8 mouse cellular contexts compared by ENCODE assay signal in genomic region chr9:36796781-36797555, GRCm38 (mm10). TPM values are rescaled to one million over a fixed set of nuclear protein-coding genes. Genes with fewer than 3 reads are reported as not detected.
DNase-seq lines count a peak whose midpoint lies in the region; ATAC-seq lines count a peak whose summit lies in the region.

Gene Ei24, minus strand, starts transcription at chr9:36797393.

- peak within 1 kb of the TSS; percentile 98 for H3K9ac ChIP-seq in heart, embryonic 14.5 days (ENCODE audit: low read length)
- peak within 1 kb of the TSS; percentile 97 for H3K9ac ChIP-seq in liver, embryonic 12.5 days

- WGBS in forebrain, embryonic 10.5 days, result under 1% methylated on average over 66 of the region's 66 CpGs
- under 1% methylated on average over 66 of the region's 66 CpGs for WGBS in heart, embryonic 14.5 days
- under 1% methylated on average over 64 of the region's 66 CpGs for WGBS in liver, embryonic 12.5 days (ENCODE audit: insufficient replicate concordance)

- H3K27me3 ChIP-seq in forebrain, embryonic 10.5 days (ENCODE audit: poor library complexity, severe bottlenecking), result no peaks in the 10 kb centered on the region
- H3K27me3 ChIP-seq in heart, embryonic 14.5 days (ENCODE audit: control insufficient read depth, insufficient read depth, low read length), result no peaks in the 10 kb centered on the region
- no peaks in the 10 kb centered on the region for H3K27me3 ChIP-seq in liver, embryonic 12.5 days (replicated peaks)
- no peaks in the 10 kb centered on the region; the same call in 1 of the 2 replicates for H3K27me3 ChIP-seq in splenic B cell, adult 2 months (ENCODE audit: control insufficient read depth, insufficient read depth, low read length, poor library complexity, severe bottlenecking)

- H3K4me2 ChIP-seq in heart, embryonic 14.5 days (ENCODE audit: low read length), result peak within 1 kb of the TSS; percentile 88
- H3K4me2 ChIP-seq in liver, embryonic 12.5 days, result peak within 1 kb of the TSS; percentile 93

- no peaks in the 10 kb centered on the region for H3K9me3 ChIP-seq in forebrain, embryonic 10.5 days
- H3K9me3 ChIP-seq in heart, embryonic 14.5 days (ENCODE audit: control insufficient read depth, low read length), result no peaks in the 10 kb centered on the region
- no peaks in the 10 kb centered on the region for H3K9me3 ChIP-seq in liver, embryonic 12.5 days (replicated peaks)

- peak; percentile 84 for ATAC-seq in CD4-positive, CD25-positive, alpha-beta regulatory T cell, adult 4 months
- ATAC-seq in heart, embryonic 14.5 days (ENCODE audit: insufficient number of reproducible peaks, insufficient read depth, low FRiP score, low read depth), result peak; percentile 94
- peak; percentile 99 for ATAC-seq in liver, embryonic 12.5 days

- H3K4me1 ChIP-seq in forebrain, embryonic 10.5 days, result peaks cover 21% of the 10 kb centered on the region
- peaks cover 0 to 12% of the 10 kb centered on the region in 2 experiments; a peak in 2 of 4 replicates for H3K4me1 ChIP-seq in heart, embryonic 14.5 days (ENCODE audit: control insufficient read depth in 2 of 2, insufficient read depth in 2 of 2, low read length in 2 of 2)
- peaks cover 17% of the 10 kb centered on the region for H3K4me1 ChIP-seq in liver, embryonic 12.5 days

- H3K27ac ChIP-seq in forebrain, embryonic 10.5 days, result peak within 1 kb of the TSS; percentile 95
- H3K27ac ChIP-seq in heart, embryonic 14.5 days (replicated peaks in 1 of 2; ENCODE audit: control insufficient read depth in 1 of 2, insufficient read depth in 1 of 2, low read depth in 2 of 2, low read length in 2 of 2), result peak within 1 kb of the TSS in 1 of 2 experiments; percentile 69; a peak in 2 of 4 replicates
- H3K27ac ChIP-seq in liver, embryonic 12.5 days, result peak within 1 kb of the TSS; percentile 81

- peak; percentile 43 for DNase-seq in c-Kit-positive CD71-negative TER-119-negative erythroid progenitor cells, embryonic 14.5 days (ENCODE audit: low read depth)
- peak; percentile 90 for DNase-seq in forebrain, embryonic 10.5 days (ENCODE audit: extremely low spot score, low spot score)
- DNase-seq in kidney, postnatal 14 days, result peak; percentile 97
- DNase-seq in naive thymus-derived CD4-positive, alpha-beta T cell, adult 2 months (ENCODE audit: low read depth), result peak; percentile 58
- peak; percentile 73 for DNase-seq in splenic B cell, adult 2 months (ENCODE audit: low read depth, low spot score)

- peak within 1 kb of the TSS; percentile 98 for H3K4me3 ChIP-seq in forebrain, embryonic 10.5 days
- peak within 1 kb of the TSS; percentile 71 to 99 for H3K4me3 ChIP-seq in heart, embryonic 14.5 days (ENCODE audit: control insufficient read depth in 1 of 2, insufficient read depth in 1 of 2, low read depth in 1 of 2, low read length in 2 of 2)
- peak within 1 kb of the TSS; percentile 94 for H3K4me3 ChIP-seq in liver, embryonic 12.5 days

- H3K36me3 ChIP-seq in forebrain, embryonic 10.5 days (replicated peaks), result peaks cover 9% of the 10 kb centered on the region
- peaks cover 9% of the 10 kb centered on the region for H3K36me3 ChIP-seq in heart, embryonic 14.5 days (ENCODE audit: control insufficient read depth, insufficient read depth, low read length)
- H3K36me3 ChIP-seq in liver, embryonic 12.5 days, result peaks cover 9% of the 10 kb centered on the region
- no peaks in the 10 kb centered on the region for H3K36me3 ChIP-seq in splenic B cell, adult 2 months (ENCODE audit: control insufficient read depth, insufficient read depth, low read length, poor library complexity, severe bottlenecking)

RNA-seq across cellular contexts. Expression of gene Ei24, which starts in this region (rescaled TPM):
- polyA plus RNA-seq in CD4-positive, CD25-positive, alpha-beta regulatory T cell, adult 4 months (2017; shearing (Covaris generic)), result 10 to 100 TPM; 12.9 to 13.7 TPM
- 101 and 106 TPM in 2 replicates for polyA plus RNA-seq in forebrain, embryonic 10.5 days (2016; fragmentation: Nextera tagmentation; extraction: Ambion mirVana)
- 39.5 and 39.7 TPM in 2 replicates for polyA plus RNA-seq in heart, embryonic 14.5 days (2014; fragmentation: Nextera tagmentation; extraction: Ambion mirVana)
- 41.9 and 42.7 TPM in 2 replicates for polyA plus RNA-seq in liver, embryonic 12.5 days (2016; fragmentation: Nextera tagmentation; extraction: Ambion mirVana)

Comparison
In these comparisons a context has a peak if more than half of its experiments do, and no peak if none do; other contexts are left out.
1. DNase-seq: peak in every context shown above with its lines; median percentile 97 in kidney, postnatal 14 days; 90 in forebrain, embryonic 10.5 days; 73 in splenic B cell, adult 2 months; 58 in naive thymus-derived CD4-positive, alpha-beta T cell, adult 2 months; 43 in c-Kit-positive CD71-negative TER-119-negative erythroid progenitor cells, embryonic 14.5 days.